Mouse (Mus musculus): Measurements from ENCODE around the gene Myo16. TPM values are rescaled to one million over a fixed set of nuclear protein-coding genes. Genes with fewer than 3 reads are reported as not detected.

Gene Myo16
- polyA plus RNA-seq (2012; rRNA removed), result 9.2 and 9.8 TPM in 2 replicates

DNA sequence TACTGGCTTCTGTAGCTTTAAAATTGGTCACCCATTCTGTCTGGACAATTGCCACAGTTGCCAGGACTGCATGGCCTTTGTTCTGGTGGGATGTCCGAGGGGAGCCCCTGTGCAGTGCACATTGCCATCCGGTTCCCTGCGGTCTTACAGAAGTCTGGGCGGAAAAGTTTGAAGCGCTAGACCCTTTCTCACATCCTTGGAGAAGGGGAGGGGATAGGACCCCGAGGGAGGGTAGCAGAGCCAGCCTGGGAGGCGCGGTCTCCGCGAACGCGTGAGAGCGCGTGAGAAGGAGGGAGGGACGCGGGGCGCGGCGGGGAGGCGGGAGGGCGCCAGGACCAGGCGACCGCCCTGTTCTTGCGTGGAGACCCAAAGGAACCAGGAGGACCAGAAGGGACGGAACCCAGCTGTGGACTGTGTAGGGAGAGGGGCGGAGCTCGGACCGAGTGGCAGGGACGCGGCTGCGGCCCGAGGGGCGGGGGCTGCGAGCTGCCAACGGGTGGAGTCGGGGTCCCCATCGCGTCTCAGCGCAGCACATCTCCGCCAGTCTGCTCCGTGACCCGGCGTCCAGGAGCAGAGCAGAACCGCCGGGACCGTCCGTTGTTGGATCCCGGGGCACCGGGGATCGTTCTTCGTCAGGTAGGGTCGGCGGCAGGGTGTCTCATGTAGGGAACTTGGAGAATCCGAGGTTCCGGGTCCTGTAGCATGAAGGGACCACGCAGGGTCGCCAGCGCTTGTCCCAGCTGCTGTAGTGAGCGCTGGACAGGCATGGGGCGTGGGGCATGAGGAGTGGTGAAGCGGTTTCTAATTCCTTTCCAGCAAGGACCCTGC is at the start of gene Myo16:
Myo16 (plus strand) TSS at position 301 of the 828 bp plus-strand sequence.

Other genes with a start within 250 kb of the Myo16 start
- gene Lig4, start 176.2 kb upstream of the Myo16 start, polyA plus RNA-seq (2012; rRNA removed), result 8.9 and 9.4 TPM in 2 replicates
- 9.4 and 9.7 TPM in 2 replicates for gene Abhd13, start 176.2 kb upstream of the Myo16 start, polyA plus RNA-seq (2012; rRNA removed)
- 0.49 and 0.68 TPM in 2 replicates for gene Tnfsf13b, start 147.4 kb upstream of the Myo16 start, polyA plus RNA-seq (2012; rRNA removed)